Mouse (Mus musculus) lung, postnatal 14 days (tissue): ENCODE data around the gene Unc5cl.
A peak's percentile ranks its signal among the peaks of the same experiment; 100 is the strongest.

Experiments used
- DNase-seq: peaks from one replicate; pipeline ENCODE4 v3.0.0; 2021

Gene Unc5cl

GRCm38 (mm10) chr17:48542733-48543132 is 88.0 kb downstream of the Unc5cl start:
- DNase-seq: no peak

- peak; percentile 3 for DNase-seq
Observed at GRCm38 (mm10) chr17:48543301-48543765, 88.6 kb downstream of the Unc5cl start.

GRCm38 (mm10) chr17:48544722-48545121 is 90.0 kb downstream of the Unc5cl start:
- DNase-seq: peak; percentile 21

GRCm38 (mm10) chr17:48545223-48545943 is 90.7 kb downstream of the Unc5cl start:
- peak; percentile 17 for DNase-seq

GRCm38 (mm10) chr17:48546036-48546435 is 91.3 kb downstream of the Unc5cl start:
- no peak for DNase-seq

- no peak for DNase-seq
Observed at GRCm38 (mm10) chr17:48547668-48548067, 93.0 kb downstream of the Unc5cl start.

- DNase-seq: no peak
Observed at GRCm38 (mm10) chr17:48551788-48552531, 97.3 kb downstream of the Unc5cl start.

- no peak for DNase-seq
Observed at GRCm38 (mm10) chr17:48552532-48552915, 97.8 kb downstream of the Unc5cl start.

- DNase-seq: no peak
Observed at GRCm38 (mm10) chr17:48556223-48556962, 101.7 kb downstream of the Unc5cl start.

- no peak for DNase-seq
Observed at GRCm38 (mm10) chr17:48557823-48558715, 103.4 kb downstream of the Unc5cl start.

- no peak for DNase-seq
Observed at GRCm38 (mm10) chr17:48564931-48565330, 110.2 kb downstream of the Unc5cl start.

- no peak for DNase-seq
Observed at GRCm38 (mm10) chr17:48569656-48570055, 115.0 kb downstream of the Unc5cl start.

GRCm38 (mm10) chr17:48581153-48581552 is 126.5 kb downstream of the Unc5cl start:
- no peak for DNase-seq

- DNase-seq: no peak
Observed at GRCm38 (mm10) chr17:48582486-48582990, 127.8 kb downstream of the Unc5cl start.

GRCm38 (mm10) chr17:48583401-48583800 is 128.7 kb downstream of the Unc5cl start:
- DNase-seq: no peak

GRCm38 (mm10) chr17:48585902-48586359 is 131.2 kb downstream of the Unc5cl start:
- DNase-seq: no peak

- no peak for DNase-seq
Observed at GRCm38 (mm10) chr17:48588674-48589073, 134.0 kb downstream of the Unc5cl start.
